Mouse (Mus musculus) lung, postnatal 25 days (tissue): ENCODE measurements around the gene L3mbtl4.
"Not testable (repeated sequence)": the region's sequence is repeated elsewhere in the genome, so short reads cannot be mapped to it uniquely, and the experiment has no call there.

ENCODE experiments used
- DNase-seq: peaks from one replicate; pipeline ENCODE4 v3.0.0; 2022; ENCODE audit warnings: low spot score

L3mbtl4 gene

DNA sequence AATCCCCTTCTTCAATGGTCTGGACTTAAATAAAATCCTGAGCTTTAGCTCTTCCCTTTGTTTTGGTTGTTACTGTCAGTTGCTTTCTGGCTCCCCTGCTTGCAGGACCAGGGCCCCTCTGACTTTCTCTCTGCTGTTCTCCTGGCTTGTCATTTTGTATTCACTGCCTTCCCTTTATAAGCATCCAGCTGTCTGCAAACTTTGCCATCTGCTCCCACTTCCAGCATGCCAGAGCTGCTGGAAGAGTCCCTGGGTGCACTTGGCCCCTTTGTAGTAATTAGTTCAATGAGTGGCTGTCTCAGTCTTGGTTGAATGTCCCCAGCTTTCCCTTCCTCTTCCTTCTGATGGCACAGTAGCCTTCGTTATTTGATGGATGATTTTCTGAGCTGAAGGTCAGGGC, 132.4 kb downstream of the L3mbtl4 start:
- DNase-seq, result no peak

DNA sequence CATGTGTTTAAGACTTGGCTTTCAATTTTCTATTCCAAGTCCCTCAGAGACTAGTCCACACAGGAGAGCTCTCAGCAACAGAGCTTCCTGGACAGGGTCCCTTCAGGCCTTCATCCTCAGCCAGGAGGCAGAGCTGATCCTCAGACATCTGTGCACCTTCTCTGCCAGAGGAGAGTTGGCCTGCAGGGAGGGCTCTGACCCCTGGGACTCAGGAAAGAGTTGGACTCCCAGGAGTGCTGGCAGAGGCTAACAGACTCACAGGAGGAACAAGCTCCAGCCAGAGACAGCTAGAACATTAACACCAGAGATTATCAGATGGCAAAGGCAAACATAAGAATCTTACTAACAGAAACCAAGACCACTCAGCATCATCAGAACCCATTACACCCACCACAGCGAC, 133.5 kb downstream of the L3mbtl4 start:
- not testable (repeated sequence) for DNase-seq

GRCm38 (mm10) chr17:68422663-68423498, 149.3 kb downstream of the L3mbtl4 start:
- DNase-seq, result no peak

- DNase-seq, result no peak
These were observed 160.0 kb downstream of the L3mbtl4 start for GRCm38 (mm10) chr17:68433576-68433975.

DNA sequence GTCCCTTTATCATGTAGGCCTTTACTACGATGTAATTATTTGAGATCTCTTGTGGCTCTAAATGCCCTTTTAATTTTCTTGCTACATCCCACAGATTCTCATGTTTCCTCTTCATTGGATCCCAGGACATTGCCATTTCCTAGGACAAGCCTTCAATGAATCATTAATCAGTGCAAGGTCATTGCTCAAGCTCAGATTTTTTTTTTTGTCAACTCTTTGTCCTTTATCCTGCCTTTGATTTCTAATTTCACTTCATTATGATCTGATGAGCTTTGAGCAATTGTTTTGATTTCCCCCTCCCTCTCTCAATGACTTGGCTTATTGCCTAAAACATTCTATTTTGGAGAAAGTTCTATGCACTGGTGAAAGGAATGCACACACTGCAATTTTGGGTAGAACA, 177.3 kb downstream of the L3mbtl4 start:
- DNase-seq, result no peak

- no peak for DNase-seq
These were observed 187.9 kb downstream of the L3mbtl4 start for GRCm38 (mm10) chr17:68461471-68461870.

DNA sequence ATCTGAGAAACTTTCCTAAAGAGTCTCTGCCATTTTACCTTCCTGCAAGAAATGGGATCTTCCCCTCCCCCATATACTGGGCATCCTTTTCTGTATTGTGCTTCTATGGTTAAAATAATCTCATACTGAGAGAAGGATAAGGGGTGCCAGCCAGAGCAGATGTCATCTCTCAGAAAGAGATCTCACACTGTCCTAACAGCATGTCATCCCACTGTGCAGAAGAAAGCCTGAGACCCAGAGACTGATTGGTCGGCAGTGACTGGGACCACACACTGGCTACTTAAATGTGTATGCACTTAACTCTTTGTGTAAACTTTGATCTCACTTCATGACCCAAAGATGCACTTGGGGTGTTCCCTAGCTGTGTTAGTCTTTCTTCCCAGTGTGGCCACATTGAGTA, 193.7 kb downstream of the L3mbtl4 start:
- no peak for DNase-seq

DNA sequence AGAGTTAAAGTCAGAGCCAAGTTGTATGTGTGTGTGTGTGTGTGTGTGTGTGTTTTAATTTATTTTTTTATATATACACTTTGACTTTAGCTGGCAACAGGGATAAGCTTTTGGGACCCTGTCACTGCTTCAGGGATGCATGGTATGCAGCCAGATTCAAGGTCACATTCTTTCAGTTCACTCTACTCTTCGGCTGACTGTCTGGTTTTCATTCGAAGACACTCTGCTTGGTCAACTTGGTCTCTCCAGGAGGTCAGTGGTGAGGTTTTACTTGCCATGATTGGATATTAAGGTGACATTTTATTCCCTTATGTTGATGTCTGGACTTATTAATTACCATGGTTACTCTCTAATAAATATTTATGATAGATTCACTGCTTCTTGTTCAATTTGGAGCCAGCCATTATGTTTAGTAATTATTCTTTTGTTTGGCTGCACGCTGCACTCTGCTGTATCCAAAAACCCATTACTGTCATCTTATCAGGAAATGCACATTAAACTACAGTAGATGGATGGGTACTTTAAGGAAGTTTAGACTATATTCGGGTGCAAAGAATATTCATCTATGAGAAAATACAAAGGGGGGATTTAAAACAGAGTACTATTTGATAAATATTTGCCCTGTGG, 216.6 kb downstream of the L3mbtl4 start:
- DNase-seq, result no peak

DNA sequence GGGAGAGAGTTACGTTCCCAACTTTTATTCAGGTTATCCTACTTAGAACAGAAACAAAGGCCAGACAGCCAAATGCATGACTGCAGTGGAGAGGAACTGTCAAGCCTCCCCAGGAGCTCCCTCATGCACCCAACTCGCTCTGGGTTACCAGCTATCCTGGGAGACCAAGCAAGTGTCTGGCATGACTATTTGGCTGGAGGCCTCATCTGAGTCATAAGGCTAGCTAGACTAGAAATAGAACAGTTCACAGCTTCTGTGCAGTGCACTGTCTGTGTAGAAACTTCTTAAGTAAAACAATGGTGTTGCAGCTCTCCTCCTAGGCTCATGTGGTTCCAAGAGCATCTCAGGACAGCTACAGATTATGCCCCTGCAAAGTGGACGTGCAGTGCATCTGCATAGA, 218.6 kb downstream of the L3mbtl4 start:
- DNase-seq, result no peak

- DNase-seq, result not testable (repeated sequence)
These were observed 229.4 kb downstream of the L3mbtl4 start for GRCm38 (mm10) chr17:68502998-68503397.

- DNase-seq, result no peak
These were observed 286.1 kb downstream of the L3mbtl4 start for GRCm38 (mm10) chr17:68559698-68560097.

DNA sequence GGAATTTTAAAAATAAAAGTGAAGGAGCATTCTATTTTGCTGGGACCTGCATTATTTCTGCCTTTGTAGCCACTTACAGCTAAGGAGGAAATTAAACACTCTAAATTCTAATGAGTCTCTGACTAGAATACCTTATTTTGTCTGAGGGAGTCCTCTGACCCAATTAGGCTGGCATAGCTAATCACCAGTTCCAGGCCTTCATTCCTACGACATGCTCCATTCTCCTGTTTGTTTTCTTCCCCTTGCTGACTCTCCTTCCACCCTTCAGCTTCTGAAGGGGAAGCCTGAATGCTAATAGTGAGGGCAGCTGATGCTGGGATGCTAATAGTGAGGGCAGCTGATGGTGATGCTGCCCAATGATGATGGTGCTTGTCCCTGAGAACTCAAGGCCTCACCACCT, 286.7 kb downstream of the L3mbtl4 start:
- DNase-seq, result no peak

- DNase-seq, result no peak
These were observed 298.2 kb downstream of the L3mbtl4 start for GRCm38 (mm10) chr17:68571806-68572205.

- no peak for DNase-seq
These were observed 311.6 kb downstream of the L3mbtl4 start for GRCm38 (mm10) chr17:68585195-68585594.

DNA sequence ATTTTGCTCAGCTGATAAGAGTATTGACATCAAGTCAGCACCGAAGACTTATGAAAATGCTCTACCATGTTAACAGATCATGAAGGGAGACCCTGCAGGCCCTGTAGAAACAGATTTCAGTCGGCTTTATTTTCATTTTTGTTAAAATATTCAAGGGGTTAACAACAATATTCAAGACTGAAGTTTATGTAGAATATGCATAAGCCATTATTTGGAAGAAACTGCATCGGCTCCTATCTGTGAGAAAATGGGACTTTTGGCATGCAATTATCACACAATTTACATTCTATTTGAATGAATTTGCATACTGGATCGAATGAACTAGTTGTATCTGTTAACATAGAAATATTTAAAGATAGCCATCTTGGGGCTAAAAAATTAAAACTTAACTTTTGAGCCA, 318.0 kb downstream of the L3mbtl4 start:
- no peak for DNase-seq

DNA sequence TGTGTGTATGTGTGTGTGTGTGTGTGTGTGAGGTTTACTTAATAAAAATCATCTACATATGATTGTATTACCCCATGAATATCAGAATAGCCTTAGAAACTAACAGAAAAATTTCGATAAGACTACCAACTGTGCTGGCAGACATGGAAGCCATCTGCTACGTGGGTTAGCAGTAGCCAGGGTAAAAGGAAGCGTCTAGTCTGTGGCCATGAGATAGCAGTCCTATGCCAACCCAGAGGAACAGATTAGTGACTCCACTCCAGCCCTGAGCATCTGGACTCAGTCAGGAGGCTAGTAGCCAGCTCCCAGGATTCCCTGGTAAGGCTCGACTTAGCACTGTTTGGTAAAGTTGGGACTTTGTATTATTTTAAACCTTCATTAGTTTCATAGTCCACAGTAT, 329.1 kb downstream of the L3mbtl4 start:
- no peak for DNase-seq

- DNase-seq, result no peak
These were observed 334.1 kb downstream of the L3mbtl4 start for GRCm38 (mm10) chr17:68607691-68608090.

DNA sequence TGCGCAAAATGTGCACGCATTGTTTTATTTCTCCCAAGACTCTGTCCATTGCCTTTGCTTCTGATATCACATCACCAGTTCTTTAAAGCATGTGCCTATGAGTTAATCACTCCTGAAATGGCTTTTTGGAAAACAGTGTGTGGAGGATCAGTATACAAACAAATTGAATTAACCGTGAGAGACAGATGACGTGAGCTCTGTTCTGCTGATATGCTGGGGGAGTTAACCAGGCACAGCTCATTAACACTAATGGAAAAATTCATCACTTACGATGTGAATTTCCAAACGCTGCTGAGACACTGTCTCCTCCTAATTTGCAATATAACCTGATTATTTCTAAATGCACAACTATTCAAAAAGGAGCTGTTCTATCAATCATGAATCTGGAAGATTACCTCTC, 337.6 kb downstream of the L3mbtl4 start:
- no peak for DNase-seq

DNA sequence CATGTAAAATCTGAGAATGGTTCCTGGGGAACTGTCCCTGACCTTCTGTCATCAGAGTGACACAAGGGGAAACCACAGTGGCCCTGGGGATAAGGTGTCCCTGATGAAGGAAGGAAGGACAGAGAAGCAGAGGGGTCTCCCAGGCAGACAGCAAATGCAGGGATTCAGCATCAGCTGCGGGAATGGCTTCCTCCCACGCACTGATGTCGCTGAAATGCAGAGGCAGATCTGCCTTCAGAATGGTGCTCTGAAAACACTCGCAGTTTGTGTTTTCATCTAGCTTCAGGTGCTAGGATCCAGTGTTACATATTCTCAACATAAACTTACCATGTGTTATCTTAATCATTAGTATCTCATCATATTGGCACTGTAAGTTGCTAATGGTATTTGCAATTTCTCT, 351.7 kb downstream of the L3mbtl4 start:
- DNase-seq, result no peak

GRCm38 (mm10) chr17:68629631-68630426, 356.2 kb downstream of the L3mbtl4 start:
- DNase-seq, result no peak

GRCm38 (mm10) chr17:68631396-68631795, 357.8 kb downstream of the L3mbtl4 start:
- DNase-seq, result no peak

- no peak for DNase-seq
These were observed 366.6 kb downstream of the L3mbtl4 start for GRCm38 (mm10) chr17:68640187-68640586.
